Mouse (Mus musculus) bone marrow, adult 2 months (tissue): Measurements from ENCODE around the gene Trpc5.

Source experiments
- CTCF ChIP-seq: fragments of 200-500 bp; IDR thresholded peaks from 2 replicates; pipeline ENCODE4 v1.5.1; 2011; ENCODE audit warnings: low read length, control low read depth; ENCODE audit not compliant: control insufficient read depth, insufficient read depth
- POLR2A ChIP-seq: fragments of 200-500 bp; IDR thresholded peaks from 2 replicates; pipeline ENCODE4 v1.6.1; 2011; ENCODE audit warnings: low read depth, mild to moderate bottlenecking, control low read depth, low read length, borderline replicate concordance; ENCODE audit not compliant: control insufficient read depth

- TF ChIP-seq POLR2A (no peak), CTCF (no peak)
These were observed 267.7 kb downstream of the Trpc5 start for GRCm38 (mm10) chrX:144420259-144420658.
